Mouse (Mus musculus) hindbrain, postnatal 0 days (tissue): ENCODE results near the gene Sumo1. TPM values are rescaled to one million over a fixed set of nuclear protein-coding genes. Genes with fewer than 3 reads are reported as not detected.

Experiments used
- ATAC-seq: fragments of 200-750 bp; cut with Nextera tagmentation; 2 replicates; pipeline ENCODE4 v1.8.0; 2017; ENCODE audit warnings: mild to moderate bottlenecking, moderate TSS enrichment, moderate library complexity
- DNase-seq: peaks from one replicate; pipeline ENCODE4 v3.0.0-alpha.2; 2015; ENCODE audit warnings: low spot score
- H3K27ac ChIP-seq: fragments of 300-500 bp; sonication (generic); 2 replicates; pipeline ENCODE4 v1.5.1; 2014; ENCODE audit warnings: mild to moderate bottlenecking
- H3K27me3 ChIP-seq: fragments of 300-500 bp; sonication (generic); 2 replicates; pipeline ENCODE4 v1.6.1; 2014; ENCODE audit warnings: low read length, mixed read lengths; ENCODE audit not compliant: insufficient read depth
- H3K36me3 ChIP-seq: fragments of 300-500 bp; sonication (generic); 2 replicates; pipeline ENCODE4 v1.6.1; 2014; ENCODE audit warnings: low read length, mixed read lengths; ENCODE audit not compliant: insufficient read depth
- H3K4me1 ChIP-seq: fragments of 300-500 bp; sonication (generic); 2 replicates; pipeline ENCODE4 v1.6.1; 2014; ENCODE audit warnings: antibody characterized with exemption, low read length, mixed read lengths; ENCODE audit not compliant: insufficient read depth
- H3K4me2 ChIP-seq: fragments of 300-500 bp; sonication (generic); 2 replicates; pipeline ENCODE4 v1.6.1; 2014; ENCODE audit warnings: low read depth, mild to moderate bottlenecking, low read length, moderate library complexity, mixed read lengths
- H3K4me3 ChIP-seq: fragments of 300-500 bp; sonication (generic); 2 replicates; pipeline ENCODE4 v1.5.1; 2014; ENCODE audit warnings: low read length
- H3K9ac ChIP-seq: fragments of 300-500 bp; sonication (generic); replicated peaks from 2 replicates; pipeline ENCODE4 v1.6.1; 2014; ENCODE audit warnings: mild to moderate bottlenecking, low read length, moderate library complexity, mixed read lengths
- H3K9me3 ChIP-seq: fragments of 300-500 bp; sonication (generic); 2 replicates; pipeline ENCODE4 v1.6.1; 2016; ENCODE audit warnings: low read length, mixed read lengths
- CTCF ChIP-seq: IDR thresholded peaks from 2 replicates; pipeline ENCODE4 v1.5.1; 2016; ENCODE audit warnings: antibody characterized with exemption, control low read depth, low read depth
- whole genome bisulfite sequencing: fragments of 180-500 bp; shearing (Covaris S2); extraction: QIAGEN DNeasy Blood & Tissue Kit; methylation state at CpG from one replicate; pipeline ENCODE4 v1.1.7; 2014; 5-methylcytosine and 5-hydroxymethylcytosine counted together
- polyA plus RNA-seq: library from polyadenylated mRNA; unstranded; fragments of >200 nt; fragmentation: Nextera tagmentation; extraction: Ambion mirVana; gene quantifications from 2 replicates; pipeline ENCODE4 v1.2.1, GENCODE M21; 2015
- total RNA-seq: library from RNA; depleted of rRNA; stranded (reverse); fragments of >200 nt; gene quantifications from 2 replicates; pipeline ENCODE4 v1.2.3, GENCODE M21; 2014

Sumo1 gene
- total and polyA plus RNA-seq, 2 experiments from 2014 or later, result 70.2 to 311 TPM

- ATAC-seq (no peak), DNase-seq (no peak)
- TF ChIP-seq CTCF, result no peak
- no peaks in the 10 kb centered on the region; the same call in 1 of the 2 replicates for H3K4me1 ChIP-seq
- no peaks in the 10 kb centered on the region for H3K27me3 ChIP-seq
- H3K4me2 ChIP-seq, result no peak overlapping the region
- H3K4me3 ChIP-seq, result no peak overlapping the region
- H3K9ac ChIP-seq, result no peak overlapping the region
- no peak overlapping the region for H3K27ac ChIP-seq
- WGBS, result 91% methylated on average over 1 of the region's 1 CpGs
- H3K36me3 ChIP-seq, result no peaks in the 10 kb centered on the region
- no peaks in the 10 kb centered on the region for H3K9me3 ChIP-seq
These were observed 81.4 kb downstream of the Sumo1 start for GRCm38 (mm10) chr1:59589271-59589670.

- Histone ChIP-seq H3K36me3 (no peaks in the 10 kb centered on the region), H3K4me2 (peak overlapping the region; percentile 46), H3K9ac (no peak overlapping the region; the same call in 1 of the 2 replicates), H3K4me1 (no peaks in the 10 kb centered on the region), H3K4me3 (0 out of 2 replicates have a peak overlapping the region, but pooled peaks have one; percentile 7), H3K27me3 (no peaks in the 10 kb centered on the region), H3K9me3 (no peaks in the 10 kb centered on the region), H3K27ac (no peak overlapping the region)
- DNase-seq, result peak; percentile 73
- 13% methylated on average over 17 of the region's 18 CpGs for WGBS
- TF ChIP-seq CTCF, result peak; percentile 84
- ATAC-seq, result peak; percentile 76
These were observed 85.8 kb downstream of the Sumo1 start for GRCm38 (mm10) chr1:59584656-59585410.

GRCm38 (mm10) chr1:59580880-59581279 is 89.8 kb downstream of the Sumo1 start:
- WGBS, result 92% methylated on average over 3 of the region's 3 CpGs
- Histone ChIP-seq H3K27ac (no peak overlapping the region), H3K9me3 (no peaks in the 10 kb centered on the region), H3K36me3 (no peaks in the 10 kb centered on the region), H3K4me1 (no peaks in the 10 kb centered on the region), H3K4me2 (no peak overlapping the region), H3K4me3 (no peak overlapping the region), H3K9ac (no peak overlapping the region), H3K27me3 (no peaks in the 10 kb centered on the region)
- DNase-seq (no peak), ATAC-seq (no peak)
- no peak for TF ChIP-seq CTCF

GRCm38 (mm10) chr1:59580131-59580751 is 90.4 kb downstream of the Sumo1 start:
- H3K27me3 ChIP-seq, result no peaks in the 10 kb centered on the region
- TF ChIP-seq CTCF, result no peak
- H3K9ac ChIP-seq, result no peak overlapping the region
- no peaks in the 10 kb centered on the region for H3K36me3 ChIP-seq
- WGBS, result 66% methylated on average over 8 of the region's 8 CpGs
- no peak for DNase-seq
- H3K4me2 ChIP-seq, result no peak overlapping the region
- no peaks in the 10 kb centered on the region for H3K9me3 ChIP-seq
- no peak for ATAC-seq
- H3K4me1 ChIP-seq, result no peaks in the 10 kb centered on the region
- H3K4me3 ChIP-seq, result no peak overlapping the region
- no peak overlapping the region for H3K27ac ChIP-seq

GRCm38 (mm10) chr1:59579327-59579726 is 91.3 kb downstream of the Sumo1 start:
- Histone ChIP-seq H3K36me3 (no peaks in the 10 kb centered on the region), H3K4me1 (no peaks in the 10 kb centered on the region), H3K27me3 (no peaks in the 10 kb centered on the region), H3K9ac (no peak overlapping the region), H3K4me3 (no peak overlapping the region), H3K4me2 (no peak overlapping the region), H3K9me3 (no peaks in the 10 kb centered on the region), H3K27ac (no peak overlapping the region)
- ATAC-seq (no peak), DNase-seq (no peak)
- WGBS, result 64% methylated on average over 5 of the region's 5 CpGs
- no peak for TF ChIP-seq CTCF

GRCm38 (mm10) chr1:59578770-59579169 is 91.9 kb downstream of the Sumo1 start:
- Histone ChIP-seq H3K27ac (no peak overlapping the region), H3K9me3 (no peaks in the 10 kb centered on the region), H3K4me3 (no peak overlapping the region), H3K36me3 (no peaks in the 10 kb centered on the region), H3K27me3 (no peaks in the 10 kb centered on the region), H3K4me2 (no peak overlapping the region), H3K4me1 (peaks cover 3% of the 10 kb centered on the region; the same call in 1 of the 2 replicates), H3K9ac (no peak overlapping the region)
- 76% methylated on average over 4 of the region's 4 CpGs for WGBS
- ATAC-seq (no peak), DNase-seq (no peak)
- TF ChIP-seq CTCF, result no peak
